Mouse (Mus musculus) hindbrain, embryonic 11.5 days (tissue): ENCODE measurements around the gene Sdf2. TPM values are rescaled to one million over a fixed set of nuclear protein-coding genes. Genes with fewer than 3 reads are reported as not detected.

Source experiments
- ATAC-seq: fragments of 200-750 bp; cut with Nextera tagmentation; 2 replicates; pipeline ENCODE4 v1.8.0; 2017; ENCODE audit warnings: mild to moderate bottlenecking, moderate TSS enrichment, moderate library complexity; ENCODE audit not compliant: low FRiP score
- DNase-seq: peaks from one replicate; pipeline ENCODE4 v3.0.0-alpha.2; 2015; ENCODE audit warnings: low spot score
- H3K27ac ChIP-seq: fragments of 300-500 bp; sonication (generic); 2 replicates; pipeline ENCODE4 v1.5.1; 2014; ENCODE audit warnings: mild to moderate bottlenecking, low read depth, low read length
- H3K27me3 ChIP-seq: fragments of 300-500 bp; sonication (generic); 2 replicates; pipeline ENCODE4 v1.6.1; 2014; ENCODE audit warnings: mild to moderate bottlenecking, low read length, moderate library complexity, mixed read lengths; ENCODE audit not compliant: control insufficient read depth, insufficient read depth
- H3K36me3 ChIP-seq: fragments of 300-500 bp; sonication (generic); 2 replicates; pipeline ENCODE4 v1.6.1; 2014; ENCODE audit warnings: mild to moderate bottlenecking, low read length, moderate library complexity, mixed read lengths; ENCODE audit not compliant: control insufficient read depth, insufficient read depth
- H3K4me1 ChIP-seq: fragments of 300-500 bp; sonication (generic); replicated peaks from 2 replicates; pipeline ENCODE4 v1.6.1; 2014; ENCODE audit warnings: low read length, mixed read lengths; ENCODE audit not compliant: control insufficient read depth, insufficient read depth
- H3K4me2 ChIP-seq: fragments of 300-500 bp; sonication (generic); replicated peaks from 2 replicates; pipeline ENCODE4 v1.6.1; 2014; ENCODE audit warnings: mild to moderate bottlenecking, low read depth, low read length
- H3K4me3 ChIP-seq: fragments of 300-500 bp; sonication (generic); 2 replicates; pipeline ENCODE4 v1.5.1; 2014; ENCODE audit warnings: low read depth, low read length
- H3K9ac ChIP-seq: fragments of 300-500 bp; sonication (generic); 2 replicates; pipeline ENCODE4 v1.6.1; 2014; ENCODE audit warnings: low read depth, low read length
- H3K9me3 ChIP-seq: fragments of 300-500 bp; sonication (generic); 2 replicates; pipeline ENCODE4 v1.6.1; 2016; ENCODE audit warnings: low read length; ENCODE audit not compliant: control insufficient read depth
- WGBS: fragments of 180-500 bp; shearing (Covaris S2); extraction: QIAGEN DNeasy Blood & Tissue Kit; methylation state at CpG from one replicate; pipeline ENCODE4 v1.1.7; 2014; 5-methylcytosine and 5-hydroxymethylcytosine counted together
- polyA plus RNA-seq: library from polyadenylated mRNA; unstranded; fragments of >200 nt; fragmentation: Nextera tagmentation; extraction: Ambion mirVana; gene quantifications from 2 replicates; pipeline ENCODE4 v1.2.1, GENCODE M21; 2014

Sdf2 gene
- polyA plus RNA-seq, 1 experiment from 2014 or later: 60.6 TPM

- no peak for DNase-seq
- Histone ChIP-seq H3K4me3 (no peak overlapping the region), H3K9me3 (no peaks in the 10 kb centered on the region), H3K27me3 (no peaks in the 10 kb centered on the region), H3K4me1 (peaks cover 3% of the 10 kb centered on the region; the same call in 1 of the 2 replicates), H3K27ac (no peak overlapping the region), H3K4me2 (peak overlapping the region; percentile 6; the same call in 1 of the 2 replicates), H3K36me3 (peaks cover 5% of the 10 kb centered on the region; the same call in 1 of the 2 replicates), H3K9ac (no peak overlapping the region)
- 65% methylated on average over 4 of the region's 4 CpGs for WGBS
- ATAC-seq: no peak
These were observed 2.2 kb downstream of the Sdf2 start for GRCm38 (mm10) chr11:78247727-78248140.

- Histone ChIP-seq H3K9ac (no peak overlapping the region), H3K27ac (no peak overlapping the region), H3K4me2 (no peak overlapping the region), H3K4me1 (no peaks in the 10 kb centered on the region), H3K27me3 (0 out of 2 replicates have a peak, but pooled peaks cover 2% of the 10 kb centered on the region), H3K36me3 (peaks cover 8% of the 10 kb centered on the region), H3K9me3 (no peaks in the 10 kb centered on the region), H3K4me3 (no peak overlapping the region)
- WGBS: 100% methylated on average over 1 of the region's 1 CpGs
- ATAC-seq (no peak), DNase-seq (no peak)
These were observed 11.1 kb downstream of the Sdf2 start for GRCm38 (mm10) chr11:78256618-78257017.

GRCm38 (mm10) chr11:78260489-78261258 lies 15.1 kb downstream of the Sdf2 start:
- no peak overlapping the region for H3K4me2 ChIP-seq
- peak overlapping the region; percentile 85 for H3K4me3 ChIP-seq
- no peak for DNase-seq
- H3K4me1 ChIP-seq: no peaks in the 10 kb centered on the region
- H3K27me3 ChIP-seq: 0 out of 2 replicates have a peak, but pooled peaks cover 2% of the 10 kb centered on the region
- peaks cover 8% of the 10 kb centered on the region for H3K36me3 ChIP-seq
- H3K9ac ChIP-seq: no peak overlapping the region
- no peak overlapping the region for H3K27ac ChIP-seq
- H3K9me3 ChIP-seq: no peaks in the 10 kb centered on the region
- 0 out of 2 replicates have a peak, but pooled peaks have one; percentile 2 for ATAC-seq
- 100% methylated on average over 2 of the region's 2 CpGs for WGBS

- Histone ChIP-seq H3K27me3 (0 out of 2 replicates have a peak, but pooled peaks cover 2% of the 10 kb centered on the region), H3K9me3 (no peaks in the 10 kb centered on the region), H3K27ac (peak within 1 kb of the TSS; percentile 80), H3K36me3 (peaks cover 13% of the 10 kb centered on the region), H3K4me1 (no peaks in the 10 kb centered on the region), H3K4me3 (peak within 1 kb of the TSS; percentile 85), H3K9ac (peak within 1 kb of the TSS; percentile 79), H3K4me2 (peak within 1 kb of the TSS; percentile 80)
- under 1% methylated on average over 80 of the region's 115 CpGs for WGBS
- ATAC-seq (peak; percentile 98), DNase-seq (peak; percentile 96)
These were observed 16.1 kb downstream of the Sdf2 start, which contains the start of gene 2610507B11Rik for GRCm38 (mm10) chr11:78261380-78262352. 2610507B11Rik (plus strand) TSS chr11:78261752.

- Histone ChIP-seq H3K4me3 (peak overlapping the region; percentile 85), H3K9ac (no peak overlapping the region; the same call in 1 of the 2 replicates), H3K4me1 (no peaks in the 10 kb centered on the region), H3K27me3 (0 out of 2 replicates have a peak, but pooled peaks cover 2% of the 10 kb centered on the region), H3K36me3 (peaks cover 14% of the 10 kb centered on the region), H3K27ac (no peak overlapping the region), H3K4me2 (peak overlapping the region; percentile 80), H3K9me3 (no peaks in the 10 kb centered on the region)
- DNase-seq: peak; percentile 71
- 5% methylated on average over 8 of the region's 8 CpGs for WGBS
- no peak for ATAC-seq
These were observed 17.0 kb downstream of the Sdf2 start for GRCm38 (mm10) chr11:78262550-78262949.

- Histone ChIP-seq H3K4me1 (no peaks in the 10 kb centered on the region), H3K36me3 (peaks cover 26% of the 10 kb centered on the region), H3K4me3 (no peak overlapping the region), H3K9ac (no peak overlapping the region), H3K27ac (no peak overlapping the region), H3K4me2 (no peak overlapping the region), H3K27me3 (no peaks in the 10 kb centered on the region), H3K9me3 (no peaks in the 10 kb centered on the region)
- WGBS: 90% methylated on average over 6 of the region's 6 CpGs
- ATAC-seq: no peak
- DNase-seq: no peak
These were observed 20.0 kb downstream of the Sdf2 start for GRCm38 (mm10) chr11:78265571-78265970.

GRCm38 (mm10) chr11:78271986-78272385 lies 26.4 kb downstream of the Sdf2 start:
- no peak for ATAC-seq

GRCm38 (mm10) chr11:78275596-78275995 lies 30.1 kb downstream of the Sdf2 start:
- H3K36me3 ChIP-seq: peaks cover 28% of the 10 kb centered on the region; the same call in 1 of the 2 replicates
- WGBS: 100% methylated on average over 1 of the region's 1 CpGs
- H3K9me3 ChIP-seq: no peaks in the 10 kb centered on the region

More at GRCm38 (mm10) chr11:78271986-78272385, 26.4 kb downstream of the Sdf2 start:
- Histone ChIP-seq H3K9me3 (no peaks in the 10 kb centered on the region), H3K27me3 (no peaks in the 10 kb centered on the region), H3K9ac (no peak overlapping the region), H3K4me3 (no peak overlapping the region), H3K4me2 (no peak overlapping the region), H3K36me3 (peaks cover 32% of the 10 kb centered on the region), H3K4me1 (no peaks in the 10 kb centered on the region), H3K27ac (no peak overlapping the region)
- 92% methylated on average over 13 of the region's 13 CpGs for WGBS
- DNase-seq: no peak

More at GRCm38 (mm10) chr11:78275596-78275995, 30.1 kb downstream of the Sdf2 start:
- H3K27me3 ChIP-seq: no peaks in the 10 kb centered on the region
- H3K4me3 ChIP-seq: no peak overlapping the region
- no peak overlapping the region for H3K27ac ChIP-seq
- ATAC-seq (no peak), DNase-seq (no peak)
- H3K4me1 ChIP-seq: no peaks in the 10 kb centered on the region
- no peak overlapping the region for H3K4me2 ChIP-seq
- no peak overlapping the region for H3K9ac ChIP-seq
